9 mouse cellular contexts compared by ENCODE assay signal in the genomic region with DNA sequence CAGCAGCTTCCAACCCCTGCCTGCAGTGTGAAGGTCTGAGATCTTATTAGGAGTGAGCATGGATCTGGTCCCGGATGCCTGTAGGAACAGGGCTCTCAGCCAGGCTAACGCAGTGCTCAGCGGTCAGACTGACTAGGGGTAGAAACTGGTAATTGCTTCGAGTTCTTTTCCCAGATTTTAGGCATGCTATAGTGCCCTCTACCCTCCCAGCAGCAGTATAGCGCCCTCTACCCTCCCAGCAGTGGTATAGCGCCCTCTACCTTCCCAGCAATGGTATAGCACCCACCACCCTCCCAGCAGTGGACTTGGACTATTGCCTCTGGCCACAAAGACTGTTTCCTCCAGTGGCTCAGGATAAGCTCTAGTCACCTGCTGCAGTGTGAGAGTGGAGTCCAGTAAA.
A peak's percentile ranks its signal among the peaks of the same experiment; 100 is the strongest.
DNase-seq lines count a peak whose midpoint lies in the region; ATAC-seq and TF ChIP-seq lines count a peak whose summit lies in the region.
"Had no signal": no experiment of that assay in that cellular context is flagged by ENCODE, and none has a peak within 500 bp of the region (broad histone marks: within the 10 kb centered on the region; RNA-seq: fewer than 3 reads in every experiment).

No protein-coding gene starts in this region.

- no peak overlapping the region for H3K4me3 ChIP-seq in hindbrain, embryonic 10.5 days
- H3K4me3 ChIP-seq in hindbrain, embryonic 14.5 days (replicated peaks; ENCODE audit: low read length) = no peak overlapping the region
- H3K4me3 ChIP-seq in embryonic fibroblast, embryonic 13.5 days (ENCODE audit: insufficient read depth, low read length) = no peak overlapping the region
- no peak overlapping the region for H3K4me3 ChIP-seq in forebrain, embryonic 10.5 days
- H3K4me3 ChIP-seq: liver, embryonic 13.5 days had no signal

- WGBS in hindbrain, embryonic 10.5 days = 21% methylated on average over 6 of the region's 6 CpGs
- 32% methylated on average over 6 of the region's 6 CpGs for WGBS in hindbrain, embryonic 14.5 days
- WGBS in forebrain, embryonic 10.5 days = 19% methylated on average over 6 of the region's 6 CpGs

- peak; percentile 67; the same call in 1 of the 2 replicates for TF ChIP-seq CTCF in embryonic fibroblast, embryonic 13.5 days (IDR thresholded peaks at IDR 0.05; ENCODE audit: borderline replicate concordance, insufficient read depth, low read length)

- DNase-seq in hindbrain, embryonic 10.5 days (ENCODE audit: low spot score) = peak; percentile 34
- no peak for DNase-seq in hindbrain, embryonic 14.5 days (ENCODE audit: low spot score)
- DNase-seq in B cell, adult 2 months = peak; percentile 18 to 31
- peak; percentile 69 for DNase-seq in adrenal gland, postnatal 14 days
- peak; percentile 3 for DNase-seq in thymus, postnatal 25 days
- DNase-seq in forebrain, embryonic 10.5 days (ENCODE audit: extremely low spot score, low spot score) = no peak
- DNase-seq: liver, embryonic 13.5 days had no signal

- no peak overlapping the region for H3K4me2 ChIP-seq in hindbrain, embryonic 14.5 days (replicated peaks)
- H3K4me2 ChIP-seq: liver, embryonic 13.5 days had no signal

- no peak overlapping the region for H3K27ac ChIP-seq in hindbrain, embryonic 10.5 days
- no peak overlapping the region for H3K27ac ChIP-seq in hindbrain, embryonic 14.5 days
- no peak overlapping the region for H3K27ac ChIP-seq in embryonic fibroblast, embryonic 13.5 days (ENCODE audit: insufficient read depth, low read length)
- H3K27ac ChIP-seq in forebrain, embryonic 10.5 days = no peak overlapping the region
- H3K27ac ChIP-seq: liver, embryonic 13.5 days had no signal

- ATAC-seq in hindbrain, embryonic 14.5 days (ENCODE audit: low FRiP score) = no peak
- no peak for ATAC-seq in erythroblast, adult 5-6 weeks (replicated peaks; ENCODE audit: low FRiP score, poor library complexity, severe bottlenecking)

- no peak for TF ChIP-seq POLR2A in embryonic fibroblast, embryonic 13.5 days (IDR thresholded peaks at IDR 0.05; ENCODE audit: low read depth, low read length)

- no peaks in the 10 kb centered on the region for H3K36me3 ChIP-seq in hindbrain, embryonic 10.5 days
- no peaks in the 10 kb centered on the region for H3K36me3 ChIP-seq in hindbrain, embryonic 14.5 days (replicated peaks; ENCODE audit: control insufficient read depth, insufficient read depth)
- no peaks in the 10 kb centered on the region for H3K36me3 ChIP-seq in forebrain, embryonic 10.5 days (replicated peaks)
- H3K36me3 ChIP-seq: liver, embryonic 13.5 days had no signal

- peaks cover 8% of the 10 kb centered on the region for H3K27me3 ChIP-seq in hindbrain, embryonic 10.5 days (ENCODE audit: insufficient read depth, poor library complexity, severe bottlenecking)
- H3K27me3 ChIP-seq in hindbrain, embryonic 14.5 days (ENCODE audit: control insufficient read depth, insufficient read depth, low read length) = peaks cover 4% of the 10 kb centered on the region; the same call in 1 of the 2 replicates
- H3K27me3 ChIP-seq in forebrain, embryonic 10.5 days (ENCODE audit: poor library complexity, severe bottlenecking) = peaks cover 7% of the 10 kb centered on the region; the same call in 1 of the 2 replicates
- H3K27me3 ChIP-seq: liver, embryonic 13.5 days had no signal

- H3K4me1 ChIP-seq in hindbrain, embryonic 10.5 days (replicated peaks) = no peaks in the 10 kb centered on the region
- H3K4me1 ChIP-seq in hindbrain, embryonic 14.5 days (replicated peaks; ENCODE audit: control insufficient read depth, insufficient read depth, low read length) = no peaks in the 10 kb centered on the region
- H3K4me1 ChIP-seq in embryonic fibroblast, embryonic 13.5 days (ENCODE audit: control insufficient read depth, insufficient read depth, low read length) = no peaks in the 10 kb centered on the region
- no peaks in the 10 kb centered on the region for H3K4me1 ChIP-seq in forebrain, embryonic 10.5 days
- H3K4me1 ChIP-seq: liver, embryonic 13.5 days had no signal

- no peak overlapping the region for H3K9ac ChIP-seq in hindbrain, embryonic 14.5 days
- H3K9ac ChIP-seq: liver, embryonic 13.5 days had no signal

- no peaks in the 10 kb centered on the region for H3K9me3 ChIP-seq in hindbrain, embryonic 10.5 days
- H3K9me3 ChIP-seq in hindbrain, embryonic 14.5 days (ENCODE audit: control insufficient read depth, low read length) = no peaks in the 10 kb centered on the region
- no peaks in the 10 kb centered on the region for H3K9me3 ChIP-seq in forebrain, embryonic 10.5 days
- H3K9me3 ChIP-seq: liver, embryonic 13.5 days had no signal

Comparison
In these comparisons a context has a peak if more than half of its experiments do, and no peak if none do; other contexts are left out.
1. DNase-seq: peak in hindbrain, embryonic 10.5 days (single experiment), B cell, adult 2 months (2 of 2), adrenal gland, postnatal 14 days (single experiment) and thymus, postnatal 25 days (single experiment); none in hindbrain, embryonic 14.5 days (single experiment) and forebrain, embryonic 10.5 days (single experiment).